Mouse (Mus musculus): ENCODE data around the gene Atp8b5.

- TF ChIP-seq CTCF (IDR thresholded peaks at IDR 0.05; ENCODE audit: insufficient read depth, low read length) (peak; percentile 61), POLR2A (IDR thresholded peaks at IDR 0.05; ENCODE audit: borderline replicate concordance, extremely low read depth, low read depth, low read length) (no peak)
Observed at GRCm38 (mm10) chr4:43266623-43267322, at the start of gene Atp8b5.

Measured in lung, adult 2 months (tissue).